9 mouse cellular contexts compared by ENCODE assay signal in genomic region chr2:166516818-166517353, GRCm38 (mm10).
A peak's percentile ranks its signal among the peaks of the same experiment; 100 is the strongest.
DNase-seq lines count a peak whose midpoint lies in the region; ATAC-seq and TF ChIP-seq lines count a peak whose summit lies in the region.
"Had no signal": no experiment of that assay in that cellular context is flagged by ENCODE, and none has a peak within 500 bp of the region (broad histone marks: within the 10 kb centered on the region; RNA-seq: fewer than 3 reads in every experiment).

No protein-coding gene starts in this region.

- 74% methylated on average over 6 of the region's 6 CpGs for WGBS in heart, postnatal 0 days
- 16% methylated on average over 6 of the region's 6 CpGs for WGBS in forebrain, embryonic 11.5 days
- WGBS in hindbrain, postnatal 0 days: 30% methylated on average over 6 of the region's 6 CpGs
- WGBS in midbrain, postnatal 0 days: 38% methylated on average over 6 of the region's 6 CpGs

- ATAC-seq in heart, postnatal 0 days (ENCODE audit: insufficient read depth, low read depth): no peak
- peak; percentile 23; the same call in 1 of the 2 replicates for ATAC-seq in forebrain, embryonic 11.5 days (replicated peaks; ENCODE audit: low FRiP score)
- no peak for ATAC-seq in hindbrain, postnatal 0 days
- no peak for ATAC-seq in midbrain, postnatal 0 days (ENCODE audit: low FRiP score)

- DNase-seq in heart, postnatal 0 days (ENCODE audit: low spot score): no peak
- no peak for DNase-seq in heart, postnatal 14 days
- DNase-seq in forebrain, embryonic 11.5 days (ENCODE audit: low spot score): no peak
- DNase-seq in hindbrain, postnatal 0 days (ENCODE audit: low spot score): no peak
- DNase-seq in midbrain, postnatal 0 days (ENCODE audit: low spot score): no peak
- DNase-seq in left cerebral cortex, adult 8-10 months (ENCODE audit: low spot score in 2 of 2): no peak
- no peak for DNase-seq in frontal cortex, postnatal 14 days (ENCODE audit: low spot score in 2 of 2)
- DNase-seq in cerebellum, postnatal 36 days: no peak
- DNase-seq: spleen, adult 18-20 months had no signal

- intact Hi-C loops in heart, postnatal 14 days (cut with DNase I): no loop called here

- H3K27ac ChIP-seq in heart, postnatal 0 days (ENCODE audit: low read depth): 0 out of 2 replicates have a peak overlapping the region, but pooled peaks have one; percentile 34
- H3K27ac ChIP-seq in forebrain, embryonic 11.5 days (ENCODE audit: low read depth, low read length): peak overlapping the region; percentile 48; the same call in 1 of the 2 replicates
- H3K27ac ChIP-seq in hindbrain, postnatal 0 days: no peak overlapping the region; the same call in 1 of the 2 replicates
- H3K27ac ChIP-seq in midbrain, postnatal 0 days (ENCODE audit: low read depth, low read length): peak overlapping the region; percentile 18; the same call in 1 of the 2 replicates

- TF ChIP-seq EP300 in heart, postnatal 0 days (IDR thresholded peaks at IDR 0.05; ENCODE audit: low read depth): no peak

- TF ChIP-seq CTCF in heart, postnatal 0 days (IDR thresholded peaks at IDR 0.05; ENCODE audit: low read depth): no peak
- TF ChIP-seq CTCF in hindbrain, postnatal 0 days (IDR thresholded peaks at IDR 0.05; ENCODE audit: low read depth): no peak
- no peak for TF ChIP-seq CTCF in midbrain, postnatal 0 days (IDR thresholded peaks at IDR 0.05)

- no peak overlapping the region for H3K4me2 ChIP-seq in heart, postnatal 0 days (ENCODE audit: low read depth, low read length)
- peak overlapping the region; percentile 31; the same call in 1 of the 2 replicates for H3K4me2 ChIP-seq in forebrain, embryonic 11.5 days (ENCODE audit: low read depth, low read length, severe bottlenecking)
- 0 out of 2 replicates have a peak overlapping the region, but pooled peaks have one; percentile 16 for H3K4me2 ChIP-seq in hindbrain, postnatal 0 days (ENCODE audit: low read depth, low read length)
- H3K4me2 ChIP-seq in midbrain, postnatal 0 days (ENCODE audit: low read depth, low read length, poor library complexity, severe bottlenecking): no peak overlapping the region

- no peak overlapping the region for H3K4me3 ChIP-seq in heart, postnatal 0 days (ENCODE audit: low read depth, low read length)
- H3K4me3 ChIP-seq in forebrain, embryonic 11.5 days (ENCODE audit: low read depth, low read length): no peak overlapping the region
- no peak overlapping the region for H3K4me3 ChIP-seq in hindbrain, postnatal 0 days (ENCODE audit: low read length)
- H3K4me3 ChIP-seq in midbrain, postnatal 0 days (ENCODE audit: low read depth, low read length): no peak overlapping the region

- no peaks in the 10 kb centered on the region for H3K36me3 ChIP-seq in heart, postnatal 0 days (replicated peaks; ENCODE audit: control insufficient read depth, insufficient read depth, low read length)
- H3K36me3 ChIP-seq in forebrain, embryonic 11.5 days (ENCODE audit: control insufficient read depth, insufficient read depth, low read length): no peaks in the 10 kb centered on the region
- no peaks in the 10 kb centered on the region for H3K36me3 ChIP-seq in hindbrain, postnatal 0 days (ENCODE audit: insufficient read depth, low read length)
- H3K36me3 ChIP-seq in midbrain, postnatal 0 days (ENCODE audit: insufficient read depth, low read length): no peaks in the 10 kb centered on the region

- H3K9me3 ChIP-seq in heart, postnatal 0 days (replicated peaks; ENCODE audit: control insufficient read depth, low read length): no peaks in the 10 kb centered on the region
- no peaks in the 10 kb centered on the region for H3K9me3 ChIP-seq in forebrain, embryonic 11.5 days (ENCODE audit: control insufficient read depth, low read length)
- H3K9me3 ChIP-seq in hindbrain, postnatal 0 days (ENCODE audit: low read length): no peaks in the 10 kb centered on the region
- no peaks in the 10 kb centered on the region for H3K9me3 ChIP-seq in midbrain, postnatal 0 days (ENCODE audit: low read length)

- H3K9ac ChIP-seq in heart, postnatal 0 days (replicated peaks; ENCODE audit: low read depth, low read length): no peak overlapping the region
- H3K9ac ChIP-seq in forebrain, embryonic 11.5 days (ENCODE audit: low read length): no peak overlapping the region
- 0 out of 2 replicates have a peak overlapping the region, but pooled peaks have one; percentile 35 for H3K9ac ChIP-seq in hindbrain, postnatal 0 days (replicated peaks; ENCODE audit: low read length)
- 0 out of 2 replicates have a peak overlapping the region, but pooled peaks have one; percentile 24 for H3K9ac ChIP-seq in midbrain, postnatal 0 days (replicated peaks; ENCODE audit: low read length, poor library complexity, severe bottlenecking)

- H3K4me1 ChIP-seq in heart, postnatal 0 days (ENCODE audit: control insufficient read depth, insufficient read depth): peaks cover 22% of the 10 kb centered on the region
- peaks cover 5% of the 10 kb centered on the region for H3K4me1 ChIP-seq in forebrain, embryonic 11.5 days (replicated peaks; ENCODE audit: control insufficient read depth, insufficient read depth, low read length)
- H3K4me1 ChIP-seq in hindbrain, postnatal 0 days (ENCODE audit: insufficient read depth, low read length): peaks cover 7% of the 10 kb centered on the region
- H3K4me1 ChIP-seq in midbrain, postnatal 0 days (ENCODE audit: insufficient read depth, low read length): peaks cover 8% of the 10 kb centered on the region; the same call in 1 of the 2 replicates

- no peaks in the 10 kb centered on the region for H3K27me3 ChIP-seq in heart, postnatal 0 days (ENCODE audit: control insufficient read depth, insufficient read depth, low read length)
- H3K27me3 ChIP-seq in forebrain, embryonic 11.5 days (ENCODE audit: control insufficient read depth, insufficient read depth, low read length): peaks cover 9% of the 10 kb centered on the region
- peaks cover 5% of the 10 kb centered on the region; the same call in 1 of the 2 replicates for H3K27me3 ChIP-seq in hindbrain, postnatal 0 days (ENCODE audit: insufficient read depth, low read length)
- H3K27me3 ChIP-seq in midbrain, postnatal 0 days (ENCODE audit: insufficient read depth, low read length): no peaks in the 10 kb centered on the region

Comparison
In these comparisons a context has a peak if more than half of its experiments do, and no peak if none do; other contexts are left out.
1. H3K4me2 ChIP-seq: peak in forebrain, embryonic 11.5 days (single experiment) and hindbrain, postnatal 0 days (single experiment); none in heart, postnatal 0 days (single experiment) and midbrain, postnatal 0 days (single experiment).
2. H3K9ac ChIP-seq: peak in hindbrain, postnatal 0 days (single experiment) and midbrain, postnatal 0 days (single experiment); none in heart, postnatal 0 days (single experiment) and forebrain, embryonic 11.5 days (single experiment).